Mouse (Mus musculus): ENCODE data around the gene Glul. TPM values are rescaled to one million over a fixed set of nuclear protein-coding genes. Genes with fewer than 3 reads are reported as not detected.
A peak's percentile ranks its signal among the peaks of the same experiment; 100 is the strongest.

Glul gene
- total and polyA plus RNA-seq, 3 experiments: 54.0 to 151 (median 151) TPM

GRCm38 (mm10) chr1:153908741-153909140 is 9.0 kb downstream of the Glul start:
- H3K36me3 ChIP-seq (replicated peaks): peaks cover 63% of the 10 kb centered on the region
- no peak for DNase-seq (ENCODE audit: low spot score)
- no peak for ATAC-seq (ENCODE audit: extremely low read depth, insufficient number of reproducible peaks, low FRiP score, poor library complexity, severe bottlenecking)
- H3K4me3 ChIP-seq (ENCODE audit: low read depth, low read length): no peak overlapping the region; the same call in 1 of the 2 replicates
- H3K9me3 ChIP-seq (replicated peaks): no peaks in the 10 kb centered on the region
- peaks cover 29% of the 10 kb centered on the region for H3K4me1 ChIP-seq (ENCODE audit: insufficient read depth, low read depth, low read length)
- TF ChIP-seq GATA2 (IDR thresholded peaks at IDR 0.05; ENCODE audit: borderline replicate concordance, low read depth, low read length) (no peak), POLR2AphosphoS5 (IDR thresholded peaks at IDR 0.05; ENCODE audit: insufficient replicate concordance, low read depth, low read length) (no peak), CTCF (IDR thresholded peaks at IDR 0.05; ENCODE audit: low read depth, low read length) (no peak), GATA1 (IDR thresholded peaks at IDR 0.05; ENCODE audit: borderline replicate concordance, low read length) (no peak), TAL1 (conservative IDR thresholded peaks at IDR 0.05; ENCODE audit: low read depth, low read length) (no peak)
- H3K27me3 ChIP-seq (ENCODE audit: insufficient read depth, low read length): no peaks in the 10 kb centered on the region

- ATAC-seq (ENCODE audit: extremely low read depth, insufficient number of reproducible peaks, low FRiP score, poor library complexity, severe bottlenecking): peak; percentile 56
- peaks cover 57% of the 10 kb centered on the region for H3K36me3 ChIP-seq (replicated peaks)
These were observed 9.6 kb downstream of the Glul start for GRCm38 (mm10) chr1:153909213-153909962.

GRCm38 (mm10) chr1:153909963-153910291 is 10.2 kb downstream of the Glul start:
- ATAC-seq (ENCODE audit: extremely low read depth, insufficient number of reproducible peaks, low FRiP score, poor library complexity, severe bottlenecking): peak; percentile 67
- Histone ChIP-seq H3K4me1 (ENCODE audit: insufficient read depth, low read depth, low read length) (peaks cover 31% of the 10 kb centered on the region), H3K36me3 (replicated peaks) (peaks cover 51% of the 10 kb centered on the region), H3K4me3 (ENCODE audit: low read depth, low read length) (no peak overlapping the region; the same call in 1 of the 2 replicates), H3K27me3 (ENCODE audit: insufficient read depth, low read length) (no peaks in the 10 kb centered on the region), H3K9me3 (replicated peaks) (no peaks in the 10 kb centered on the region)
- DNase-seq (ENCODE audit: low spot score): peak; percentile 16
- TF ChIP-seq CTCF (IDR thresholded peaks at IDR 0.05; ENCODE audit: low read depth, low read length) (no peak), POLR2AphosphoS5 (IDR thresholded peaks at IDR 0.05; ENCODE audit: insufficient replicate concordance, low read depth, low read length) (no peak), TAL1 (conservative IDR thresholded peaks at IDR 0.05; ENCODE audit: low read depth, low read length) (no peak; the same call in 1 of the 2 replicates), GATA1 (IDR thresholded peaks at IDR 0.05; ENCODE audit: borderline replicate concordance, low read length) (no peak), GATA2 (IDR thresholded peaks at IDR 0.05; ENCODE audit: borderline replicate concordance, low read depth, low read length) (no peak)

More at GRCm38 (mm10) chr1:153909213-153909962, 9.6 kb downstream of the Glul start:
- Histone ChIP-seq H3K4me3 (ENCODE audit: low read depth, low read length) (no peak overlapping the region; the same call in 1 of the 2 replicates), H3K9me3 (replicated peaks) (no peaks in the 10 kb centered on the region), H3K27me3 (ENCODE audit: insufficient read depth, low read length) (no peaks in the 10 kb centered on the region), H3K4me1 (ENCODE audit: insufficient read depth, low read depth, low read length) (peaks cover 31% of the 10 kb centered on the region)
- DNase-seq (ENCODE audit: low spot score): peak; percentile 43
- TF ChIP-seq GATA2 (IDR thresholded peaks at IDR 0.05; ENCODE audit: borderline replicate concordance, low read depth, low read length) (no peak), GATA1 (IDR thresholded peaks at IDR 0.05; ENCODE audit: borderline replicate concordance, low read length) (no peak), POLR2AphosphoS5 (IDR thresholded peaks at IDR 0.05; ENCODE audit: insufficient replicate concordance, low read depth, low read length) (no peak)

- H3K4me1 ChIP-seq (ENCODE audit: insufficient read depth, low read depth, low read length): peaks cover 31% of the 10 kb centered on the region
- TF ChIP-seq TAL1 (conservative IDR thresholded peaks at IDR 0.05; ENCODE audit: low read depth, low read length) (no peak), POLR2AphosphoS5 (IDR thresholded peaks at IDR 0.05; ENCODE audit: insufficient replicate concordance, low read depth, low read length) (no peak), GATA1 (IDR thresholded peaks at IDR 0.05; ENCODE audit: borderline replicate concordance, low read length) (no peak), CTCF (IDR thresholded peaks at IDR 0.05; ENCODE audit: low read depth, low read length) (no peak)
- H3K36me3 ChIP-seq (replicated peaks): peaks cover 46% of the 10 kb centered on the region
- DNase-seq (ENCODE audit: low spot score) (no peak), ATAC-seq (ENCODE audit: extremely low read depth, insufficient number of reproducible peaks, low FRiP score, poor library complexity, severe bottlenecking) (peak; percentile 38; the same call in 1 of the 2 replicates)
- no peaks in the 10 kb centered on the region for H3K27me3 ChIP-seq (ENCODE audit: insufficient read depth, low read length)
- no peak overlapping the region; the same call in 1 of the 2 replicates for H3K4me3 ChIP-seq (ENCODE audit: low read depth, low read length)
- H3K9me3 ChIP-seq (replicated peaks): no peaks in the 10 kb centered on the region
These were observed 10.7 kb downstream of the Glul start for GRCm38 (mm10) chr1:153910423-153910822.

GRCm38 (mm10) chr1:153911276-153911795 is 11.6 kb downstream of the Glul start:
- DNase-seq (ENCODE audit: low spot score) (no peak), ATAC-seq (ENCODE audit: extremely low read depth, insufficient number of reproducible peaks, low FRiP score, poor library complexity, severe bottlenecking) (no peak)
- no peaks in the 10 kb centered on the region for H3K27me3 ChIP-seq (ENCODE audit: insufficient read depth, low read length)
- H3K4me3 ChIP-seq (ENCODE audit: low read depth, low read length): no peak overlapping the region
- TF ChIP-seq GATA1 (IDR thresholded peaks at IDR 0.05; ENCODE audit: borderline replicate concordance, low read length) (no peak), CTCF (IDR thresholded peaks at IDR 0.05; ENCODE audit: low read depth, low read length) (no peak), GATA2 (IDR thresholded peaks at IDR 0.05; ENCODE audit: borderline replicate concordance, low read depth, low read length) (no peak), TAL1 (conservative IDR thresholded peaks at IDR 0.05; ENCODE audit: low read depth, low read length) (no peak), POLR2AphosphoS5 (IDR thresholded peaks at IDR 0.05; ENCODE audit: insufficient replicate concordance, low read depth, low read length) (no peak)
- H3K9me3 ChIP-seq (replicated peaks): no peaks in the 10 kb centered on the region
- H3K36me3 ChIP-seq (replicated peaks): peaks cover 37% of the 10 kb centered on the region
- H3K4me1 ChIP-seq (ENCODE audit: insufficient read depth, low read depth, low read length): peaks cover 31% of the 10 kb centered on the region

GRCm38 (mm10) chr1:153913869-153914268 is 14.1 kb downstream of the Glul start:
- DNase-seq (ENCODE audit: low spot score) (no peak), ATAC-seq (ENCODE audit: extremely low read depth, insufficient number of reproducible peaks, low FRiP score, poor library complexity, severe bottlenecking) (no peak)
- Histone ChIP-seq H3K4me1 (ENCODE audit: insufficient read depth, low read depth, low read length) (peaks cover 20% of the 10 kb centered on the region), H3K27me3 (ENCODE audit: insufficient read depth, low read length) (peaks cover 2% of the 10 kb centered on the region; the same call in 1 of the 2 replicates), H3K4me3 (ENCODE audit: low read depth, low read length) (no peak overlapping the region), H3K36me3 (replicated peaks) (peaks cover 12% of the 10 kb centered on the region), H3K9me3 (replicated peaks) (no peaks in the 10 kb centered on the region)
- TF ChIP-seq TAL1 (conservative IDR thresholded peaks at IDR 0.05; ENCODE audit: low read depth, low read length) (no peak), CTCF (IDR thresholded peaks at IDR 0.05; ENCODE audit: low read depth, low read length) (no peak)
